ENCODE assay signal across 8 mouse cellular contexts in genomic region chr14:120278290-120279244, GRCm38 (mm10). TPM values are rescaled to one million over a fixed set of nuclear protein-coding genes. Genes with fewer than 3 reads are reported as not detected.
DNase-seq lines count a peak whose midpoint lies in the region; TF ChIP-seq lines count a peak whose summit lies in the region.

No protein-coding gene starts in this region.

- H3K36me3 ChIP-seq in heart, embryonic 10.5 days = 0 out of 2 replicates have a peak, but pooled peaks cover 3% of the 10 kb centered on the region

- no peaks in the 10 kb centered on the region for H3K9me3 ChIP-seq in heart, embryonic 10.5 days

- 20% methylated on average over 21 of the region's 21 CpGs for WGBS in heart, embryonic 10.5 days

- H3K27me3 ChIP-seq in heart, embryonic 10.5 days (ENCODE audit: insufficient read depth, poor library complexity, severe bottlenecking) = no peaks in the 10 kb centered on the region

- peak overlapping the region; percentile 77 for H3K4me3 ChIP-seq in heart, embryonic 10.5 days

- no peak for TF ChIP-seq POLR2A in brain, embryonic 14.5 days (IDR thresholded peaks at IDR 0.05; ENCODE audit: borderline replicate concordance, extremely low read depth, insufficient read depth, insufficient read length, poor library complexity, severe bottlenecking)

- peak; percentile 58 to 63 for DNase-seq in cerebellum, postnatal 14 days
- no peak for DNase-seq in cerebellum, adult 11 months
- peak; percentile 66 for DNase-seq in 3T3-L1 (ENCODE audit: low read depth, low spot score)
- DNase-seq in brain, embryonic 14.5 days (ENCODE audit: low read depth) = peak; percentile 83
- peak; percentile 84 for DNase-seq in heart, embryonic 10.5 days (ENCODE audit: low spot score)
- DNase-seq in kidney, postnatal 14 days = peak; percentile 50
- peak; percentile 61 for DNase-seq in lung, postnatal 10 days
- DNase-seq in retina, postnatal 1 day = peak; percentile 77

- peak overlapping the region; percentile 91 for H3K27ac ChIP-seq in heart, embryonic 10.5 days

- H3K4me1 ChIP-seq in heart, embryonic 10.5 days = peaks cover 57% of the 10 kb centered on the region

- TF ChIP-seq CTCF in brain, embryonic 14.5 days (IDR thresholded peaks at IDR 0.05; ENCODE audit: borderline replicate concordance, extremely low read depth, insufficient read depth, insufficient read length) = no peak

RNA-seq across cellular contexts. Expression of gene Mbnl2, which starts 3.1 kb away (rescaled TPM):
- polyA plus RNA-seq in brain, embryonic 14.5 days (2012; rRNA removed) = 16.9 and 20.2 TPM in 2 replicates
- polyA plus RNA-seq in heart, embryonic 10.5 days (2016; fragmentation: Nextera tagmentation; extraction: Ambion mirVana) = 71.5 and 91.4 TPM in 2 replicates
